Mouse (Mus musculus): ENCODE measurements at regions not wholly inside any gene's neighbourhood (a gene's known extent, or its start where the extent isn't known, plus 50 kb on each side); places are given as distances from the start of the nearest gene placed in this dataset.

GRCm38 (mm10) chrX:19219301-19219700 is 261.8 kb downstream of the Tex13c3 start:
- TF ChIP-seq POLR2A (IDR thresholded peaks at IDR 0.05; ENCODE audit: borderline replicate concordance, insufficient read depth, low read length) (no peak), CTCF (IDR thresholded peaks at IDR 0.05; ENCODE audit: borderline replicate concordance, insufficient read depth, low read depth, low read length) (no peak)

Measured in cerebellum, adult 2 months (tissue).